Mouse (Mus musculus): ENCODE data around the gene Trappc3. TPM values are rescaled to one million over a fixed set of nuclear protein-coding genes. Genes with fewer than 3 reads are reported as not detected.

Trappc3 gene
- polyA plus RNA-seq, 1 experiment from 2014 or later = 199 TPM

DNA sequence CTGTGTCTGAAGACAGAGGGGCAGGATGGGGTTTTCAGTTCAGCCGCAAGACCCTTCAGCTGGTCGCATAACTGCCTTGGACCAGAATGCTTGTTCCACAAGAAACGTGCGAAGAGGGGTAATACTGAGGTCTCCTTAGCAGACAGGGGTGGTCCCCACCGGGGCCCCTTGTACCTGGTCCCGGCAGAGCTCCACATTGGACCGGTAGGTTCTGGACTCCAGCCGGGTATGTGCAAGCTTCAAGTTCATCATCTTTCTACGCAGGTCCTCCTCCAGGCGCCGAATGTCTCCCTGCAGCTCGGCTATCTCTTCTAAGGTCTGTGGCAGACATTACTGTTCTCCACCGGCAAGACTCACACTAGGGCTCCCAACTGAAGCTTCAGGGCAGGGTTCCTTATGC is 60.5 kb downstream of the Trappc3 start:
- Histone ChIP-seq H3K27me3 (replicated peaks; ENCODE audit: control insufficient read depth, insufficient read depth, low read length) (peaks cover 6% of the 10 kb centered on the region; the same call in 1 of the 2 replicates), H3K4me1 (ENCODE audit: control insufficient read depth, insufficient read depth, low read depth, low read length) (peaks cover 22% of the 10 kb centered on the region), H3K4me2 (ENCODE audit: low read length) (no peak overlapping the region), H3K9ac (ENCODE audit: low read depth, low read length) (no peak overlapping the region), H3K9me3 (ENCODE audit: control insufficient read depth, low read length) (no peaks in the 10 kb centered on the region), H3K36me3 (ENCODE audit: control insufficient read depth, insufficient read depth, low read length) (peaks cover 6% of the 10 kb centered on the region), H3K27ac (ENCODE audit: low read depth, low read length) (no peak overlapping the region), H3K4me3 (ENCODE audit: low read length) (no peak overlapping the region)
- whole genome bisulfite sequencing = 93% methylated on average over 13 of the region's 13 CpGs
- no peak for ATAC-seq

DNA sequence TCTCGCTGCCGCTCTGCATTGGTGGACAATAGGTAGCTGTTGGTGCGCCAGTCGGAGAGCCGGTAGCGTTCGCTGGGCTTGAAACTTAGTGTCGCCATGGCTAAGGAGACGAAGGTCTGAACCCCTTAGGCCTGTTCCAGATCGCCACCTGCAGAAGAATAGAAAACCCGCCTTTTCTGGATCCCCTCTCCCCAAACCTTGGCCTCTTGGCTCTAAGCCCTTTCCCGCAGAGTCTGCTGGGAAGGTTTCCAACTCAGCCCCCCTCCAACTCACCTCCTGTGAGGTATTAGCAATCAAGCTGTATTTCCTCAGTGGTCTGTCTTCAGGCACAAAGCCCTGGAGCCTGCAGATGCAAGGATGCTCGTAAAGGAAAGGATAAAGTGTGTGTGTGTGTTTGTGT is 62.7 kb downstream of the Trappc3 start:
- Histone ChIP-seq H3K4me3 (ENCODE audit: low read length) (no peak overlapping the region), H3K4me1 (ENCODE audit: control insufficient read depth, insufficient read depth, low read depth, low read length) (peaks cover 22% of the 10 kb centered on the region), H3K9me3 (ENCODE audit: control insufficient read depth, low read length) (no peaks in the 10 kb centered on the region), H3K4me2 (ENCODE audit: low read length) (peak overlapping the region; percentile 46), H3K36me3 (ENCODE audit: control insufficient read depth, insufficient read depth, low read length) (no peaks in the 10 kb centered on the region), H3K27ac (ENCODE audit: low read depth, low read length) (no peak overlapping the region), H3K27me3 (replicated peaks; ENCODE audit: control insufficient read depth, insufficient read depth, low read length) (peaks cover 6% of the 10 kb centered on the region; the same call in 1 of the 2 replicates), H3K9ac (ENCODE audit: low read depth, low read length) (peak overlapping the region; percentile 33)
- WGBS = 20% methylated on average over 13 of the region's 13 CpGs
- ATAC-seq = no peak

DNA sequence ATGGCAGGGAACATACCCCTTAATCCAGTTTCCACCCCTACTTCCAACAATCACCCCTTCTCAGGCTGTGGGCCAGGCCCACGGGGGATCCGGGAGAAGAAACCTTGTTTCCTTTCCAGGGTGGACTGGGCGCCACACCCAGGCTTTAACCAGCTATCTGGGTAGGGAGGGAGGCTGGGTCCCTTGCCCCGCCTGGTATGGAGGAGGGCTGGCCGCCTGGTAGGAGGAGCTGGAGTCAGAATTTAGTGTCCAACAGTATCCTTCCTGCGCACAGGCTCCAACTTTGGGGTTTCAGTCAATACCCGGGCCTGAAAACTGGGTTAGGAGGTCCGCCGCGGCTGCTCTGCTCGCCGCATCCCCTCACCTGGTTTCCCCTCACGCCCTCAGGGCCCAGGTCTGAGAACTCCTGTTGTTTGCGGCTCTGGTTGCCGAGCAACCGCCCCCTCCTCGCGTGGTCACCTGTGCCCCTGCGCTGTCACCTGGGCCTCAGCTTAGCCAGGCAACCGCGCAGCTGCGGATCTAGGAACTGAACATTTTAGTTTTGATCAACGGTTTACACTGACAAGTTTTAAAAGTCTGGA is 63.2 kb downstream of the Trappc3 start, which contains the start of gene Tekt2:
TSS of gene Tekt2 (minus strand) at position 408 of the 581 bp plus-strand sequence.
- no peak within 1 kb of the TSS for H3K27ac ChIP-seq (ENCODE audit: low read depth, low read length)
- 9% methylated on average over 23 of the region's 23 CpGs for WGBS
- no peak within 1 kb of the TSS for H3K4me3 ChIP-seq (ENCODE audit: low read length)

More for the DNA sequence above, 63.2 kb downstream of the Trappc3 start, which contains the start of gene Tekt2:
- H3K9ac ChIP-seq (ENCODE audit: low read depth, low read length) = peak within 1 kb of the TSS; percentile 33
- H3K9me3 ChIP-seq (ENCODE audit: control insufficient read depth, low read length) = no peaks in the 10 kb centered on the region
- H3K36me3 ChIP-seq (ENCODE audit: control insufficient read depth, insufficient read depth, low read length) = no peaks in the 10 kb centered on the region
- peak within 1 kb of the TSS; percentile 46 for H3K4me2 ChIP-seq (ENCODE audit: low read length)
- peaks cover 6% of the 10 kb centered on the region; the same call in 1 of the 2 replicates for H3K27me3 ChIP-seq (replicated peaks; ENCODE audit: control insufficient read depth, insufficient read depth, low read length)
- H3K4me1 ChIP-seq (ENCODE audit: control insufficient read depth, insufficient read depth, low read depth, low read length) = peaks cover 17% of the 10 kb centered on the region
- no peak for ATAC-seq

Other genes starting within 250 kb of the Trappc3 start
- 0.57 and 0.68 TPM in 2 replicates for gene Csf3r, start 237.8 kb upstream of the Trappc3 start, polyA plus RNA-seq (2015; fragmentation: Nextera tagmentation; extraction: Ambion mirVana)
- 134 and 138 TPM in 2 replicates for gene Mrps15, start 215.4 kb upstream of the Trappc3 start, polyA plus RNA-seq (2015; fragmentation: Nextera tagmentation; extraction: Ambion mirVana)
- gene Oscp1, start 203.8 kb upstream of the Trappc3 start, polyA plus RNA-seq (2015; fragmentation: Nextera tagmentation; extraction: Ambion mirVana) = 42.5 and 42.9 TPM in 2 replicates
- gene Lsm10, start 165.7 kb upstream of the Trappc3 start, polyA plus RNA-seq (2015; fragmentation: Nextera tagmentation; extraction: Ambion mirVana) = 51.3 and 55.8 TPM in 2 replicates
- 29.5 and 34.3 TPM in 2 replicates for gene Stk40, start 158.4 kb upstream of the Trappc3 start, polyA plus RNA-seq (2015; fragmentation: Nextera tagmentation; extraction: Ambion mirVana)
- 11.8 and 13.7 TPM in 2 replicates for gene Eva1b, start 114.6 kb upstream of the Trappc3 start, polyA plus RNA-seq (2015; fragmentation: Nextera tagmentation; extraction: Ambion mirVana)
- 1.3 and 1.5 TPM in 2 replicates for gene Sh3d21, start 98.8 kb upstream of the Trappc3 start, polyA plus RNA-seq (2015; fragmentation: Nextera tagmentation; extraction: Ambion mirVana)
- 107 and 120 TPM in 2 replicates for gene Thrap3, start 59.6 kb upstream of the Trappc3 start, polyA plus RNA-seq (2015; fragmentation: Nextera tagmentation; extraction: Ambion mirVana)
- 59.8 and 71.7 TPM in 2 replicates for gene Map7d1, start 6.0 kb upstream of the Trappc3 start, polyA plus RNA-seq (2015; fragmentation: Nextera tagmentation; extraction: Ambion mirVana)
- gene Col8a2, start 24.5 kb downstream of the Trappc3 start, polyA plus RNA-seq (2015; fragmentation: Nextera tagmentation; extraction: Ambion mirVana) = 5.8 and 6.8 TPM in 2 replicates
- 83.1 and 84.1 TPM in 2 replicates for gene Adprhl2, start 59.4 kb downstream of the Trappc3 start, polyA plus RNA-seq (2015; fragmentation: Nextera tagmentation; extraction: Ambion mirVana)
- 11.8 and 13.5 TPM in 2 replicates for gene Tekt2, start 63.4 kb downstream of the Trappc3 start, polyA plus RNA-seq (2015; fragmentation: Nextera tagmentation; extraction: Ambion mirVana)
- gene Ago3, start 167.2 kb downstream of the Trappc3 start, polyA plus RNA-seq (2015; fragmentation: Nextera tagmentation; extraction: Ambion mirVana) = 12.4 and 17.5 TPM in 2 replicates
- 8.3 and 8.4 TPM in 2 replicates for gene Ago1, start 206.3 kb downstream of the Trappc3 start, polyA plus RNA-seq (2015; fragmentation: Nextera tagmentation; extraction: Ambion mirVana)